Mouse (Mus musculus): ENCODE measurements around the gene Rab29. TPM values are rescaled to one million over a fixed set of nuclear protein-coding genes. Genes with fewer than 3 reads are reported as not detected.

Rab29 gene
- polyA plus RNA-seq, 1 experiment from 2014 or later, result 10.3 TPM

GRCm38 (mm10) chr1:131842221-131842620, 24.8 kb upstream of the Rab29 start:
- Histone ChIP-seq H3K4me3 (ENCODE audit: low read depth, low read length) (no peak overlapping the region), H3K27me3 (ENCODE audit: control insufficient read depth, insufficient read depth, low read length) (no peaks in the 10 kb centered on the region), H3K9me3 (ENCODE audit: control insufficient read depth, low read length) (no peaks in the 10 kb centered on the region), H3K4me1 (ENCODE audit: control insufficient read depth, insufficient read depth, low read length) (no peaks in the 10 kb centered on the region), H3K27ac (ENCODE audit: low read depth, low read length) (no peak overlapping the region), H3K36me3 (ENCODE audit: control insufficient read depth, insufficient read depth, low read length) (peaks cover 11% of the 10 kb centered on the region; the same call in 1 of the 2 replicates), H3K9ac (ENCODE audit: low read length) (no peak overlapping the region), H3K4me2 (ENCODE audit: low read depth) (no peak overlapping the region)
- ATAC-seq (ENCODE audit: insufficient read depth, low FRiP score, low TSS enrichment) (no peak), DNase-seq (ENCODE audit: low spot score) (no peak)
- WGBS, result 75% methylated on average over 4 of the region's 4 CpGs

GRCm38 (mm10) chr1:131843758-131844157, 23.3 kb upstream of the Rab29 start:
- Histone ChIP-seq H3K27ac (ENCODE audit: low read depth, low read length) (no peak overlapping the region), H3K27me3 (ENCODE audit: control insufficient read depth, insufficient read depth, low read length) (no peaks in the 10 kb centered on the region), H3K4me3 (ENCODE audit: low read depth, low read length) (no peak overlapping the region), H3K36me3 (ENCODE audit: control insufficient read depth, insufficient read depth, low read length) (peaks cover 11% of the 10 kb centered on the region; the same call in 1 of the 2 replicates), H3K4me2 (ENCODE audit: low read depth) (no peak overlapping the region), H3K9me3 (ENCODE audit: control insufficient read depth, low read length) (no peaks in the 10 kb centered on the region), H3K9ac (ENCODE audit: low read length) (no peak overlapping the region), H3K4me1 (ENCODE audit: control insufficient read depth, insufficient read depth, low read length) (no peaks in the 10 kb centered on the region)
- DNase-seq (ENCODE audit: low spot score) (no peak), ATAC-seq (ENCODE audit: insufficient read depth, low FRiP score, low TSS enrichment) (no peak)
- 94% methylated on average over 10 of the region's 10 CpGs for WGBS

- 48% methylated on average over 8 of the region's 8 CpGs for WGBS
- Histone ChIP-seq H3K9me3 (ENCODE audit: control insufficient read depth, low read length) (no peaks in the 10 kb centered on the region), H3K9ac (ENCODE audit: low read length) (no peak overlapping the region), H3K27me3 (ENCODE audit: control insufficient read depth, insufficient read depth, low read length) (no peaks in the 10 kb centered on the region), H3K4me3 (ENCODE audit: low read depth, low read length) (no peak overlapping the region), H3K27ac (ENCODE audit: low read depth, low read length) (no peak overlapping the region), H3K4me2 (ENCODE audit: low read depth) (no peak overlapping the region), H3K4me1 (ENCODE audit: control insufficient read depth, insufficient read depth, low read length) (no peaks in the 10 kb centered on the region), H3K36me3 (ENCODE audit: control insufficient read depth, insufficient read depth, low read length) (peaks cover 11% of the 10 kb centered on the region; the same call in 1 of the 2 replicates)
- DNase-seq (ENCODE audit: low spot score) (no peak), ATAC-seq (ENCODE audit: insufficient read depth, low FRiP score, low TSS enrichment) (no peak)
Measured at GRCm38 (mm10) chr1:131844883-131845282, 22.1 kb upstream of the Rab29 start.

GRCm38 (mm10) chr1:131846255-131846654, 20.8 kb upstream of the Rab29 start:
- Histone ChIP-seq H3K36me3 (ENCODE audit: control insufficient read depth, insufficient read depth, low read length) (peaks cover 9% of the 10 kb centered on the region; the same call in 1 of the 2 replicates), H3K4me3 (ENCODE audit: low read depth, low read length) (no peak overlapping the region), H3K27me3 (ENCODE audit: control insufficient read depth, insufficient read depth, low read length) (no peaks in the 10 kb centered on the region), H3K9ac (ENCODE audit: low read length) (no peak overlapping the region), H3K27ac (ENCODE audit: low read depth, low read length) (no peak overlapping the region), H3K4me2 (ENCODE audit: low read depth) (no peak overlapping the region), H3K9me3 (ENCODE audit: control insufficient read depth, low read length) (no peaks in the 10 kb centered on the region), H3K4me1 (ENCODE audit: control insufficient read depth, insufficient read depth, low read length) (no peaks in the 10 kb centered on the region)
- WGBS, result 81% methylated on average over 5 of the region's 5 CpGs
- DNase-seq (ENCODE audit: low spot score) (peak; percentile 29), ATAC-seq (ENCODE audit: insufficient read depth, low FRiP score, low TSS enrichment) (no peak)

- 83% methylated on average over 4 of the region's 4 CpGs for WGBS
- DNase-seq (ENCODE audit: low spot score) (no peak), ATAC-seq (ENCODE audit: insufficient read depth, low FRiP score, low TSS enrichment) (no peak)
- Histone ChIP-seq H3K36me3 (ENCODE audit: control insufficient read depth, insufficient read depth, low read length) (no peaks in the 10 kb centered on the region), H3K4me2 (ENCODE audit: low read depth) (no peak overlapping the region), H3K9ac (ENCODE audit: low read length) (no peak overlapping the region), H3K4me1 (ENCODE audit: control insufficient read depth, insufficient read depth, low read length) (no peaks in the 10 kb centered on the region), H3K27ac (ENCODE audit: low read depth, low read length) (no peak overlapping the region), H3K9me3 (ENCODE audit: control insufficient read depth, low read length) (no peaks in the 10 kb centered on the region), H3K4me3 (ENCODE audit: low read depth, low read length) (no peak overlapping the region), H3K27me3 (ENCODE audit: control insufficient read depth, insufficient read depth, low read length) (no peaks in the 10 kb centered on the region)
Measured at GRCm38 (mm10) chr1:131861811-131862210, 5.2 kb upstream of the Rab29 start.

GRCm38 (mm10) chr1:131865596-131865995, 1.4 kb upstream of the Rab29 start:
- Histone ChIP-seq H3K4me2 (ENCODE audit: low read depth) (no peak overlapping the region), H3K27me3 (ENCODE audit: control insufficient read depth, insufficient read depth, low read length) (no peaks in the 10 kb centered on the region), H3K9me3 (ENCODE audit: control insufficient read depth, low read length) (no peaks in the 10 kb centered on the region), H3K36me3 (ENCODE audit: control insufficient read depth, insufficient read depth, low read length) (no peaks in the 10 kb centered on the region), H3K4me1 (ENCODE audit: control insufficient read depth, insufficient read depth, low read length) (peaks cover 4% of the 10 kb centered on the region; the same call in 1 of the 2 replicates), H3K9ac (ENCODE audit: low read length) (no peak overlapping the region), H3K4me3 (ENCODE audit: low read depth, low read length) (no peak overlapping the region), H3K27ac (ENCODE audit: low read depth, low read length) (no peak overlapping the region)
- WGBS, result 78% methylated on average over 5 of the region's 5 CpGs
- DNase-seq (ENCODE audit: low spot score), result no peak
- ATAC-seq (ENCODE audit: insufficient read depth, low FRiP score, low TSS enrichment), result no peak

- WGBS, result 78% methylated on average over 6 of the region's 6 CpGs
- ATAC-seq (ENCODE audit: insufficient read depth, low FRiP score, low TSS enrichment), result 0 out of 2 replicates have a peak, but pooled peaks have one; percentile 22
Measured at GRCm38 (mm10) chr1:131866304-131866999, 572 bp upstream of the Rab29 start.

GRCm38 (mm10) chr1:131867946-131868290, 894 bp downstream of the Rab29 start:
- H3K9ac ChIP-seq (ENCODE audit: low read length), result peak overlapping the region; percentile 59
- H3K4me2 ChIP-seq (ENCODE audit: low read depth), result peak overlapping the region; percentile 74
- peak overlapping the region; percentile 54 for H3K4me3 ChIP-seq (ENCODE audit: low read depth, low read length)
- no peak overlapping the region for H3K27ac ChIP-seq (ENCODE audit: low read depth, low read length)
- H3K9me3 ChIP-seq (ENCODE audit: control insufficient read depth, low read length), result no peaks in the 10 kb centered on the region
- ATAC-seq (ENCODE audit: insufficient read depth, low FRiP score, low TSS enrichment), result no peak
- no peaks in the 10 kb centered on the region for H3K27me3 ChIP-seq (ENCODE audit: control insufficient read depth, insufficient read depth, low read length)
- WGBS, result 24% methylated on average over 10 of the region's 10 CpGs
- DNase-seq (ENCODE audit: low spot score), result no peak
- H3K4me1 ChIP-seq (ENCODE audit: control insufficient read depth, insufficient read depth, low read length), result peaks cover 4% of the 10 kb centered on the region; the same call in 1 of the 2 replicates
- H3K36me3 ChIP-seq (ENCODE audit: control insufficient read depth, insufficient read depth, low read length), result no peaks in the 10 kb centered on the region

More at GRCm38 (mm10) chr1:131866304-131866999, 572 bp upstream of the Rab29 start:
- Histone ChIP-seq H3K4me3 (ENCODE audit: low read depth, low read length) (no peak overlapping the region), H3K27ac (ENCODE audit: low read depth, low read length) (no peak overlapping the region), H3K9me3 (ENCODE audit: control insufficient read depth, low read length) (no peaks in the 10 kb centered on the region), H3K9ac (ENCODE audit: low read length) (no peak overlapping the region), H3K4me2 (ENCODE audit: low read depth) (no peak overlapping the region), H3K4me1 (ENCODE audit: control insufficient read depth, insufficient read depth, low read length) (peaks cover 4% of the 10 kb centered on the region; the same call in 1 of the 2 replicates), H3K36me3 (ENCODE audit: control insufficient read depth, insufficient read depth, low read length) (no peaks in the 10 kb centered on the region), H3K27me3 (ENCODE audit: control insufficient read depth, insufficient read depth, low read length) (no peaks in the 10 kb centered on the region)
- DNase-seq (ENCODE audit: low spot score), result no peak

- WGBS, result 86% methylated on average over 2 of the region's 2 CpGs
- H3K4me1 ChIP-seq (ENCODE audit: control insufficient read depth, insufficient read depth, low read length), result peaks cover 4% of the 10 kb centered on the region; the same call in 1 of the 2 replicates
- H3K9me3 ChIP-seq (ENCODE audit: control insufficient read depth, low read length), result no peaks in the 10 kb centered on the region
- ATAC-seq (ENCODE audit: insufficient read depth, low FRiP score, low TSS enrichment), result no peak
- H3K4me3 ChIP-seq (ENCODE audit: low read depth, low read length), result no peak overlapping the region
- no peaks in the 10 kb centered on the region for H3K27me3 ChIP-seq (ENCODE audit: control insufficient read depth, insufficient read depth, low read length)
- no peak for DNase-seq (ENCODE audit: low spot score)
- no peak overlapping the region for H3K4me2 ChIP-seq (ENCODE audit: low read depth)
- H3K9ac ChIP-seq (ENCODE audit: low read length), result no peak overlapping the region
- no peak overlapping the region for H3K27ac ChIP-seq (ENCODE audit: low read depth, low read length)
- no peaks in the 10 kb centered on the region for H3K36me3 ChIP-seq (ENCODE audit: control insufficient read depth, insufficient read depth, low read length)
Measured at GRCm38 (mm10) chr1:131869561-131869960, 2.5 kb downstream of the Rab29 start.

Measured in neural tube, embryonic 11.5 days (tissue).